Mouse (Mus musculus) limb, embryonic 15.5 days (tissue): ENCODE measurements around the gene Apoe. TPM values are rescaled to one million over a fixed set of nuclear protein-coding genes. Genes with fewer than 3 reads are reported as not detected.

Experiments
- ATAC-seq: fragments of 200-750 bp; cut with Nextera tagmentation; 2 replicates; pipeline ENCODE4 v1.8.0; 2017; ENCODE audit warnings: low read depth, moderate TSS enrichment; ENCODE audit not compliant: insufficient number of reproducible peaks, low FRiP score, low TSS enrichment
- H3K27ac ChIP-seq: fragments of 300-500 bp; sonication (generic); 2 replicates; pipeline ENCODE4 v1.5.1; 2015; ENCODE audit warnings: moderate library complexity, mild to moderate bottlenecking, inconsistent platforms
- H3K27me3 ChIP-seq: fragments of 300-500 bp; sonication (generic); 2 replicates; pipeline ENCODE4 v1.6.1; 2015; ENCODE audit warnings: inconsistent platforms
- H3K36me3 ChIP-seq: fragments of 300-500 bp; sonication (generic); 2 replicates; pipeline ENCODE4 v1.6.1; 2015; ENCODE audit warnings: inconsistent platforms
- H3K4me1 ChIP-seq: fragments of 300-500 bp; sonication (generic); 2 replicates; pipeline ENCODE4 v1.6.1; 2015; ENCODE audit warnings: inconsistent platforms
- H3K4me2 ChIP-seq: fragments of 300-500 bp; sonication (generic); 2 replicates; pipeline ENCODE4 v1.6.1; 2015; ENCODE audit warnings: mild to moderate bottlenecking, inconsistent platforms
- H3K4me3 ChIP-seq: fragments of 300-500 bp; sonication (generic); 2 replicates; pipeline ENCODE4 v1.5.1; 2015; ENCODE audit warnings: mild to moderate bottlenecking, inconsistent platforms
- H3K9ac ChIP-seq: fragments of 300-500 bp; sonication (generic); 2 replicates; pipeline ENCODE4 v1.6.1; 2015; ENCODE audit warnings: inconsistent platforms
- H3K9me3 ChIP-seq: fragments of 300-500 bp; sonication (generic); 2 replicates; pipeline ENCODE4 v1.6.1; 2016; ENCODE audit warnings: inconsistent platforms
- WGBS: fragments of 180-500 bp; shearing (Covaris S2); methylation state at CpG from one replicate; pipeline ENCODE4 v1.1.7; 2015; 5-methylcytosine and 5-hydroxymethylcytosine counted together
- polyA plus RNA-seq: library from polyadenylated mRNA; unstranded; fragments of >200 nt; fragmentation: Nextera tagmentation; extraction: Ambion mirVana; gene quantifications from 2 replicates; pipeline ENCODE4 v1.2.1, GENCODE M21; 2015

Gene Apoe
- polyA plus RNA-seq, result 409 and 468 TPM in 2 replicates

- 0 out of 2 replicates have a peak, but pooled peaks have one; percentile 41 for ATAC-seq
Observed at GRCm38 (mm10) chr7:19698907-19699826, at the start of gene Apoe. Gene Apoe (minus strand): TSS chr7:19699188.

GRCm38 (mm10) chr7:19747420-19748218 is 48.6 kb upstream of the Apoe start:
- Histone ChIP-seq H3K27ac (peak overlapping the region; percentile 94), H3K9ac (no peak overlapping the region), H3K4me1 (peaks cover 50% of the 10 kb centered on the region), H3K4me2 (peak overlapping the region; percentile 79), H3K27me3 (no peaks in the 10 kb centered on the region), H3K9me3 (no peaks in the 10 kb centered on the region), H3K36me3 (no peaks in the 10 kb centered on the region; the same call in 1 of the 2 replicates), H3K4me3 (peak overlapping the region; percentile 76)
- ATAC-seq, result no peak
- 7% methylated on average over 25 of the region's 25 CpGs for WGBS

More at GRCm38 (mm10) chr7:19698907-19699826, at the start of gene Apoe:
- Histone ChIP-seq H3K4me3 (peak within 1 kb of the TSS; percentile 31), H3K36me3 (peaks cover 35% of the 10 kb centered on the region), H3K4me1 (peaks cover 32% of the 10 kb centered on the region), H3K27me3 (no peaks in the 10 kb centered on the region), H3K27ac (peak within 1 kb of the TSS; percentile 47), H3K9me3 (no peaks in the 10 kb centered on the region; the same call in 1 of the 2 replicates), H3K9ac (peak within 1 kb of the TSS; percentile 23; the same call in 1 of the 2 replicates), H3K4me2 (peak within 1 kb of the TSS; percentile 58)
- 2% methylated on average over 20 of the region's 20 CpGs for whole genome bisulfite sequencing

- ATAC-seq, result no peak
- H3K9me3 ChIP-seq, result no peaks in the 10 kb centered on the region
- H3K27me3 ChIP-seq, result no peaks in the 10 kb centered on the region
- peak overlapping the region; percentile 76 for H3K4me3 ChIP-seq
- H3K36me3 ChIP-seq, result peaks cover 3% of the 10 kb centered on the region; the same call in 1 of the 2 replicates
- H3K27ac ChIP-seq, result 0 out of 2 replicates have a peak overlapping the region, but pooled peaks have one; percentile 94
- H3K4me1 ChIP-seq, result peaks cover 56% of the 10 kb centered on the region
- 40% methylated on average over 6 of the region's 6 CpGs for WGBS
- peak overlapping the region; percentile 29; the same call in 1 of the 2 replicates for H3K4me2 ChIP-seq
- no peak overlapping the region; the same call in 1 of the 2 replicates for H3K9ac ChIP-seq
Observed at GRCm38 (mm10) chr7:19746426-19747201, 47.6 kb upstream of the Apoe start.

GRCm38 (mm10) chr7:19745971-19746370 is 47.0 kb upstream of the Apoe start:
- Histone ChIP-seq H3K4me1 (peaks cover 60% of the 10 kb centered on the region), H3K27ac (no peak overlapping the region), H3K4me2 (no peak overlapping the region), H3K9ac (no peak overlapping the region), H3K36me3 (peaks cover 3% of the 10 kb centered on the region; the same call in 1 of the 2 replicates), H3K27me3 (no peaks in the 10 kb centered on the region), H3K9me3 (no peaks in the 10 kb centered on the region), H3K4me3 (no peak overlapping the region)
- 82% methylated on average over 8 of the region's 10 CpGs for WGBS
- ATAC-seq, result no peak

GRCm38 (mm10) chr7:19744590-19745385 is 45.8 kb upstream of the Apoe start:
- Histone ChIP-seq H3K9me3 (no peaks in the 10 kb centered on the region), H3K4me1 (peaks cover 52% of the 10 kb centered on the region), H3K36me3 (peaks cover 10% of the 10 kb centered on the region; the same call in 1 of the 2 replicates), H3K27ac (peak overlapping the region; percentile 64), H3K4me3 (no peak overlapping the region), H3K27me3 (no peaks in the 10 kb centered on the region), H3K9ac (no peak overlapping the region), H3K4me2 (no peak overlapping the region)
- no peak for ATAC-seq
- WGBS, result 49% methylated on average over 14 of the region's 14 CpGs

- H3K4me1 ChIP-seq, result peaks cover 52% of the 10 kb centered on the region
- no peak overlapping the region for H3K4me3 ChIP-seq
- no peak for ATAC-seq
- H3K36me3 ChIP-seq, result peaks cover 11% of the 10 kb centered on the region; the same call in 1 of the 2 replicates
- H3K27me3 ChIP-seq, result no peaks in the 10 kb centered on the region
- WGBS, result 90% methylated on average over 6 of the region's 6 CpGs
- no peaks in the 10 kb centered on the region for H3K9me3 ChIP-seq
- H3K27ac ChIP-seq, result no peak overlapping the region
- no peak overlapping the region for H3K9ac ChIP-seq
- no peak overlapping the region for H3K4me2 ChIP-seq
Observed at GRCm38 (mm10) chr7:19743791-19744190, 44.8 kb upstream of the Apoe start.

- Histone ChIP-seq H3K4me2 (no peak overlapping the region), H3K36me3 (peaks cover 20% of the 10 kb centered on the region), H3K27ac (no peak overlapping the region), H3K27me3 (no peaks in the 10 kb centered on the region), H3K9ac (no peak overlapping the region), H3K4me3 (no peak overlapping the region), H3K9me3 (no peaks in the 10 kb centered on the region), H3K4me1 (peaks cover 39% of the 10 kb centered on the region)
- 46% methylated on average over 5 of the region's 5 CpGs for WGBS
- ATAC-seq, result no peak
Observed at GRCm38 (mm10) chr7:19742468-19742867, 43.5 kb upstream of the Apoe start.

- H3K27me3 ChIP-seq, result no peaks in the 10 kb centered on the region
- no peak overlapping the region for H3K4me3 ChIP-seq
- H3K9ac ChIP-seq, result no peak overlapping the region
- H3K4me2 ChIP-seq, result no peak overlapping the region
- peaks cover 30% of the 10 kb centered on the region for H3K4me1 ChIP-seq
- peak overlapping the region; percentile 43; the same call in 1 of the 2 replicates for H3K27ac ChIP-seq
- WGBS, result 17% methylated on average over 8 of the region's 8 CpGs
- peak; percentile 20; the same call in 1 of the 2 replicates for ATAC-seq
- peaks cover 29% of the 10 kb centered on the region for H3K36me3 ChIP-seq
- no peaks in the 10 kb centered on the region for H3K9me3 ChIP-seq
Observed at GRCm38 (mm10) chr7:19741329-19742031, 42.5 kb upstream of the Apoe start.

- Histone ChIP-seq H3K4me1 (peaks cover 20% of the 10 kb centered on the region), H3K27ac (no peak overlapping the region), H3K36me3 (peaks cover 38% of the 10 kb centered on the region), H3K9me3 (no peaks in the 10 kb centered on the region), H3K4me3 (no peak overlapping the region), H3K4me2 (no peak overlapping the region), H3K27me3 (no peaks in the 10 kb centered on the region), H3K9ac (no peak overlapping the region)
- ATAC-seq, result no peak
- 90% methylated on average over 11 of the region's 11 CpGs for WGBS
Observed at GRCm38 (mm10) chr7:19740269-19740668, 41.3 kb upstream of the Apoe start.

- WGBS, result 84% methylated on average over 3 of the region's 3 CpGs
- H3K4me2 ChIP-seq, result no peak overlapping the region
- H3K36me3 ChIP-seq, result peaks cover 53% of the 10 kb centered on the region
Observed at GRCm38 (mm10) chr7:19738771-19739170, 39.8 kb upstream of the Apoe start.

More at GRCm38 (mm10) chr7:19738771-19739170, 39.8 kb upstream of the Apoe start:
- Histone ChIP-seq H3K4me3 (no peak overlapping the region), H3K27me3 (no peaks in the 10 kb centered on the region), H3K27ac (no peak overlapping the region), H3K9me3 (no peaks in the 10 kb centered on the region), H3K9ac (no peak overlapping the region), H3K4me1 (peaks cover 10% of the 10 kb centered on the region)
- ATAC-seq, result no peak
